Mouse (Mus musculus) CH12.LX (cell line): ENCODE results near the gene Cblb. TPM values are rescaled to one million over a fixed set of nuclear protein-coding genes. Genes with fewer than 3 reads are reported as not detected.
A peak's percentile ranks its signal among the peaks of the same experiment; 100 is the strongest.

ENCODE experiments used
- DNase-seq: peaks from one replicate; pipeline ENCODE4 v3.0.0-alpha.2; 2013; ENCODE audit errors: extremely low read depth
- H3K27ac ChIP-seq: 2 replicates; pipeline ENCODE4 v1.5.1; 2012; ENCODE audit warnings: low read depth, mild to moderate bottlenecking, control low read depth, moderate library complexity; ENCODE audit not compliant: insufficient read depth
- H3K27me3 ChIP-seq: replicated peaks from 2 replicates; pipeline ENCODE3; 2012; ENCODE audit warnings: inconsistent platforms
- H3K36me3 ChIP-seq, 2 experiments: replicated peaks in 1 of 2; 2 replicates each; pipeline versions ENCODE3 to v1.6.1; 2012; ENCODE audit warnings: inconsistent platforms in 1 of 2, low read length in 1 of 2, mild to moderate bottlenecking in 1 of 2, mixed read lengths in 1 of 2, moderate library complexity in 1 of 2; ENCODE audit not compliant: control insufficient read depth in 1 of 2, insufficient read depth in 1 of 2
- H3K4me1 ChIP-seq, 2 experiments: 2 replicates each; pipeline ENCODE4 v1.6.1; 2012; ENCODE audit warnings: inconsistent platforms in 1 of 2, moderate library complexity in 1 of 2; ENCODE audit not compliant: insufficient read depth in 2 of 2, control insufficient read depth in 1 of 2
- H3K4me2 ChIP-seq: 2 replicates; pipeline ENCODE4 v1.6.1; 2012; ENCODE audit warnings: low read depth, mild to moderate bottlenecking, control low read depth; ENCODE audit not compliant: poor library complexity, insufficient read depth, severe bottlenecking
- H3K4me3 ChIP-seq, 3 experiments: fragments of 150-350 bp in 1 of 3; sonication (generic) in 1 of 3; replicated peaks in 1 of 3; 2 replicates each; pipeline versions ENCODE3 to v1.5.1; 2011 to 2012; ENCODE audit warnings: low read depth in 2 of 3, low read length in 2 of 3, mild to moderate bottlenecking in 2 of 3, moderate library complexity in 2 of 3, control low read depth in 1 of 3, improper control_type of control experiment in 1 of 3, inconsistent platforms in 1 of 3, mixed read lengths in 1 of 3; ENCODE audit not compliant: poor library complexity in 1 of 3
- H3K79me2 ChIP-seq: replicated peaks from 2 replicates; pipeline ENCODE4 v1.6.1; 2012; ENCODE audit warnings: mild to moderate bottlenecking, moderate library complexity; ENCODE audit not compliant: control insufficient read depth, poor library complexity, insufficient read depth, severe bottlenecking; ENCODE audit errors: extremely low read depth
- H3K9ac ChIP-seq: 2 replicates; pipeline ENCODE4 v1.6.1; 2012; ENCODE audit warnings: low read depth, mild to moderate bottlenecking, control low read depth, moderate library complexity; ENCODE audit not compliant: insufficient read depth
- H3K9me3 ChIP-seq: replicated peaks from 2 replicates; pipeline ENCODE3; 2012; ENCODE audit warnings: low read length, inconsistent platforms, mixed read lengths
- EP300 ChIP-seq: IDR thresholded peaks from 2 replicates; pipeline ENCODE4 v1.6.1; 2011; ENCODE audit warnings: low read length, improper control_type of control experiment
- JUND ChIP-seq: conservative IDR thresholded peaks from 2 replicates; pipeline ENCODE4 v1.6.1; 2011; ENCODE audit warnings: low read depth, low read length, improper control_type of control experiment
- KAT2A ChIP-seq: IDR thresholded peaks from 2 replicates; pipeline ENCODE4 v1.6.1; 2012; ENCODE audit warnings: low read length, improper control_type of control experiment, inconsistent platforms; ENCODE audit not compliant: insufficient replicate concordance
- MAFK ChIP-seq: IDR thresholded peaks from 2 replicates; pipeline ENCODE4 v1.6.1; 2011; ENCODE audit warnings: low read length, improper control_type of control experiment; ENCODE audit not compliant: insufficient replicate concordance
- MAX ChIP-seq: IDR thresholded peaks from 2 replicates; pipeline ENCODE4 v1.6.1; 2011; ENCODE audit warnings: low read length, improper control_type of control experiment
- MEF2A ChIP-seq: IDR thresholded peaks from 2 replicates; pipeline ENCODE4 v1.6.1; 2014; ENCODE audit warnings: low read depth, mild to moderate bottlenecking, inconsistent platforms, low read length, improper control_type of control experiment, borderline replicate concordance
- MYC ChIP-seq: IDR thresholded peaks from 2 replicates; pipeline ENCODE4 v1.6.1; 2011; ENCODE audit warnings: low read depth, mild to moderate bottlenecking, improper control_type of control experiment, low read length
- PAX5 ChIP-seq: IDR thresholded peaks from 2 replicates; pipeline ENCODE4 v1.6.1; 2012; ENCODE audit warnings: low read length, inconsistent platforms, mixed read lengths
- POLR2A ChIP-seq: IDR thresholded peaks from 2 replicates; pipeline ENCODE4 v1.6.1; 2011; ENCODE audit warnings: low read depth, mild to moderate bottlenecking, improper control_type of control experiment, low read length
- RAD21 ChIP-seq: IDR thresholded peaks from 2 replicates; pipeline ENCODE4 v1.6.1; 2011; ENCODE audit warnings: low read depth, mild to moderate bottlenecking, low read length, improper control_type of control experiment, moderate library complexity
- SMC3 ChIP-seq: IDR thresholded peaks from 2 replicates; pipeline ENCODE4 v1.6.1; 2011; ENCODE audit warnings: low read depth, low read length, improper control_type of control experiment
- TBP ChIP-seq: conservative IDR thresholded peaks from 2 replicates; pipeline ENCODE4 v1.6.1; 2011; ENCODE audit warnings: low read depth, low read length, improper control_type of control experiment
- TCF12 ChIP-seq: IDR thresholded peaks from 2 replicates; pipeline ENCODE4 v1.6.1; 2014; ENCODE audit warnings: low read depth, mild to moderate bottlenecking, inconsistent platforms, low read length, improper control_type of control experiment
- UBTF ChIP-seq: IDR thresholded peaks from 2 replicates; pipeline ENCODE4 v1.6.1; 2012; ENCODE audit warnings: low read depth, mild to moderate bottlenecking, inconsistent platforms, low read length, improper control_type of control experiment, moderate library complexity
- USF2 ChIP-seq: conservative IDR thresholded peaks from 2 replicates; pipeline ENCODE4 v1.6.1; 2011; ENCODE audit warnings: low read depth, low read length, improper control_type of control experiment
- dilution Hi-C: fragments of 300-500 bp; cut with MboI; formaldehyde crosslinking; loops from 2 replicates; pipeline ENCODE4 v1.14.3; 2020; ENCODE audit warnings: low sequenced_read_pairs; ENCODE audit not compliant: extremely low pct_unique_long_range_greater_than_20kb, extremely low pct_ligation_motif_present
- in situ Hi-C: fragments of 300-500 bp; cut with MboI; formaldehyde crosslinking; loops from 3 replicates; pipeline ENCODE4 v1.14.3; 2019; ENCODE audit warnings: low sequenced_read_pairs, low pct_ligation_motif_present, low pct_unique_long_range_greater_than_20kb, mixed read lengths
- polyA plus RNA-seq: library from polyadenylated mRNA; unstranded; fragments of >175 nt; gene quantifications from 2 replicates; pipeline ENCODE4 v1.2.1, GENCODE M21; 2012; ENCODE audit warnings: low read depth; ENCODE audit not compliant: insufficient read length
- total RNA-seq, 2 experiments: library from RNA; depleted of rRNA; stranded (reverse); fragments of 300-350 nt in 1 of 2; fragments of >200 nt in 1 of 2; gene quantifications; 2 replicates each; pipeline ENCODE4 v1.2.3; 2012 to 2014

The Cblb gene
- total and polyA plus RNA-seq, 3 experiments = 3.5 to 18.9 (median 6.3) TPM

- H3K27me3 ChIP-seq = no peaks in the 10 kb centered on the region
- H3K9ac ChIP-seq = no peak overlapping the region
- no peak for DNase-seq
- H3K4me3 ChIP-seq = no peak overlapping the region
- dilution Hi-C loops (no loop called here), in situ Hi-C loops (no loop called here)
- no peaks in the 10 kb centered on the region for H3K9me3 ChIP-seq
- peaks cover 0 to 22% of the 10 kb centered on the region in 2 experiments for H3K36me3 ChIP-seq
- TF ChIP-seq POLR2A (no peak), JUND (no peak), PAX5 (no peak), RAD21 (no peak), MAX (no peak), MAFK (no peak), USF2 (no peak), KAT2A (no peak), MEF2A (no peak)
- no peak overlapping the region for H3K4me2 ChIP-seq
- no peak overlapping the region for H3K27ac ChIP-seq
- no peaks in the 10 kb centered on the region for H3K79me2 ChIP-seq
- peaks cover 14 to 77% of the 10 kb centered on the region in 2 experiments for H3K4me1 ChIP-seq
These were observed 62.6 kb downstream of the Cblb start for GRCm38 (mm10) chr16:52093325-52094253.

- no peaks in the 10 kb centered on the region for H3K79me2 ChIP-seq
- no peaks in the 10 kb centered on the region for H3K9me3 ChIP-seq
- no peak overlapping the region for H3K27ac ChIP-seq
- DNase-seq = no peak
- H3K4me2 ChIP-seq = peak overlapping the region; percentile 6; the same call in 1 of the 2 replicates
- TF ChIP-seq SMC3 = no peak
- TF ChIP-seq TBP = no peak
- TF ChIP-seq EP300 = no peak
- TF ChIP-seq UBTF = no peak
- TF ChIP-seq MYC = peak; percentile 21; the same call in 1 of the 2 replicates
- no peak for TF ChIP-seq TCF12
- H3K36me3 ChIP-seq = peaks cover 0 to 26% of the 10 kb centered on the region in 2 experiments
- peaks cover 14 to 64% of the 10 kb centered on the region in 2 experiments for H3K4me1 ChIP-seq
- dilution Hi-C loops (no loop called here), in situ Hi-C loops (no loop called here)
- H3K27me3 ChIP-seq = no peaks in the 10 kb centered on the region
- no peak overlapping the region for H3K4me3 ChIP-seq
- H3K9ac ChIP-seq = no peak overlapping the region
These were observed 63.9 kb downstream of the Cblb start for GRCm38 (mm10) chr16:52094735-52095459.
